Comparison of ENCODE assay signal across 27 mouse cellular contexts in genomic region chr9:70954226-70954625, GRCm38 (mm10). TPM values are rescaled to one million over a fixed set of nuclear protein-coding genes. Genes with fewer than 3 reads are reported as not detected.
DNase-seq lines count a peak whose midpoint lies in the region; ATAC-seq and TF ChIP-seq lines count a peak whose summit lies in the region.
"Had no signal": no experiment of that assay in that cellular context is flagged by ENCODE, and none has a peak within 500 bp of the region (broad histone marks: within the 10 kb centered on the region; RNA-seq: fewer than 3 reads in every experiment).

No protein-coding gene starts in this region.

- H3K4me2 ChIP-seq in hindbrain, postnatal 0 days (ENCODE audit: low read depth, low read length): no peak overlapping the region
- H3K4me2 ChIP-seq in hindbrain, embryonic 14.5 days (replicated peaks): no peak overlapping the region
- H3K4me2 ChIP-seq: embryonic facial prominence, embryonic 13.5 days; forebrain, embryonic 12.5 days; heart, embryonic 11.5 days; heart, embryonic 15.5 days; hindbrain, embryonic 15.5 days had no signal

- H3K36me3 ChIP-seq in hindbrain, postnatal 0 days (ENCODE audit: insufficient read depth, low read length): no peaks in the 10 kb centered on the region
- no peaks in the 10 kb centered on the region for H3K36me3 ChIP-seq in hindbrain, embryonic 14.5 days (replicated peaks; ENCODE audit: control insufficient read depth, insufficient read depth)
- H3K36me3 ChIP-seq: embryonic facial prominence, embryonic 13.5 days; forebrain, embryonic 12.5 days; heart, embryonic 15.5 days; hindbrain, embryonic 10.5 days; hindbrain, embryonic 15.5 days had no signal

- no peak for TF ChIP-seq CTCF in hindbrain, postnatal 0 days (IDR thresholded peaks at IDR 0.05; ENCODE audit: low read depth)

- no peaks in the 10 kb centered on the region for H3K4me1 ChIP-seq in hindbrain, postnatal 0 days (ENCODE audit: insufficient read depth, low read length)
- no peaks in the 10 kb centered on the region for H3K4me1 ChIP-seq in hindbrain, embryonic 14.5 days (replicated peaks; ENCODE audit: control insufficient read depth, insufficient read depth, low read length)
- H3K4me1 ChIP-seq: embryonic facial prominence, embryonic 13.5 days; forebrain, embryonic 12.5 days; heart, embryonic 15.5 days; hindbrain, embryonic 15.5 days had no signal

- no peak overlapping the region for H3K27ac ChIP-seq in hindbrain, postnatal 0 days
- H3K27ac ChIP-seq in hindbrain, embryonic 14.5 days: no peak overlapping the region
- H3K27ac ChIP-seq: embryonic facial prominence, embryonic 13.5 days; forebrain, embryonic 12.5 days; gastrocnemius, adult 2 months; heart, embryonic 15.5 days; hindbrain, embryonic 10.5 days; hindbrain, embryonic 15.5 days had no signal

- H3K27me3 ChIP-seq in hindbrain, postnatal 0 days (ENCODE audit: insufficient read depth, low read length): no peaks in the 10 kb centered on the region
- H3K27me3 ChIP-seq in hindbrain, embryonic 14.5 days (ENCODE audit: control insufficient read depth, insufficient read depth, low read length): no peaks in the 10 kb centered on the region
- H3K27me3 ChIP-seq: embryonic facial prominence, embryonic 13.5 days; forebrain, embryonic 12.5 days; heart, embryonic 15.5 days; hindbrain, embryonic 15.5 days had no signal

- H3K9me3 ChIP-seq in hindbrain, postnatal 0 days (ENCODE audit: low read length): no peaks in the 10 kb centered on the region
- no peaks in the 10 kb centered on the region for H3K9me3 ChIP-seq in hindbrain, embryonic 14.5 days (ENCODE audit: control insufficient read depth, low read length)
- H3K9me3 ChIP-seq: embryonic facial prominence, embryonic 13.5 days; forebrain, embryonic 12.5 days; heart, embryonic 15.5 days; hindbrain, embryonic 10.5 days; hindbrain, embryonic 15.5 days had no signal

- 54% methylated on average over 3 of the region's 3 CpGs for WGBS in hindbrain, postnatal 0 days
- 81% methylated on average over 3 of the region's 3 CpGs for WGBS in hindbrain, embryonic 14.5 days

- DNase-seq in cerebellum, postnatal 14 days: peak; percentile 44
- DNase-seq in cerebellum, adult 9-11 months: no peak
- DNase-seq in hindbrain, postnatal 0 days (ENCODE audit: low spot score): peak; percentile 41
- DNase-seq in hindbrain, embryonic 14.5 days (ENCODE audit: low spot score): no peak
- peak; percentile 15 to 59 for DNase-seq in left cerebral cortex, postnatal 25 days (ENCODE audit: low spot score in 2 of 2)
- no peak for DNase-seq in left cerebral cortex, postnatal 10 days (ENCODE audit: extremely low spot score in 1 of 2, low spot score in 2 of 2)
- DNase-seq in right cerebral cortex, adult 18-20 months: peak; percentile 40
- DNase-seq in right cerebral cortex, postnatal 4 days: no peak
- DNase-seq: adrenal gland, postnatal 14 days; cerebellum, adult 18-20 months; cerebellum, postnatal 36 days; gastrocnemius, adult 2 months; gastrocnemius, postnatal 25 days; heart, postnatal 14 days had no signal

- ATAC-seq in hindbrain, postnatal 0 days: no peak
- ATAC-seq in hindbrain, embryonic 14.5 days (ENCODE audit: low FRiP score): no peak
- ATAC-seq: activated CD4-positive, CD25-positive, alpha-beta regulatory T cell, adult 4 months; forebrain, embryonic 16.5 days; inflammation-experienced regulatory T-cells, adult 6 months had no signal

- no peak overlapping the region for H3K9ac ChIP-seq in hindbrain, postnatal 0 days (replicated peaks; ENCODE audit: low read length)
- H3K9ac ChIP-seq in hindbrain, embryonic 14.5 days: no peak overlapping the region
- H3K9ac ChIP-seq: embryonic facial prominence, embryonic 13.5 days; forebrain, embryonic 12.5 days; heart, embryonic 15.5 days; hindbrain, embryonic 15.5 days had no signal

- no peak overlapping the region for H3K4me3 ChIP-seq in hindbrain, postnatal 0 days (ENCODE audit: low read length)
- no peak overlapping the region for H3K4me3 ChIP-seq in hindbrain, embryonic 14.5 days (replicated peaks; ENCODE audit: low read length)
- H3K4me3 ChIP-seq: embryonic facial prominence, embryonic 13.5 days; forebrain, embryonic 12.5 days; gastrocnemius, adult 2 months; heart, embryonic 15.5 days; hindbrain, embryonic 10.5 days; hindbrain, embryonic 15.5 days had no signal

- intact Hi-C loops in left cerebral cortex, postnatal 25 days (cut with DNase I): no loop called here
- intact Hi-C loops in left cerebral cortex, postnatal 10 days (cut with DNase I): no loop called here

RNA-seq across cellular contexts. Expression of gene Lipc, which starts 2.2 kb away (rescaled TPM):
- total RNA-seq in hindbrain, postnatal 0 days (2014; rRNA removed): not detected in 2 replicates
- 0.10 and 0.19 TPM in 2 replicates for polyA plus RNA-seq in hindbrain, postnatal 0 days (2015; fragmentation: Nextera tagmentation; extraction: Ambion mirVana)
- 0.11 and 0.12 TPM in 2 replicates for polyA plus RNA-seq in hindbrain, embryonic 14.5 days (2014; fragmentation: Nextera tagmentation; extraction: Ambion mirVana)
- total RNA-seq in left cerebral cortex, postnatal 25 days (2021): under 1 TPM in 1 of 2 experiments, not detected in 1; 0.37 TPM
- under 1 TPM; 0.41 to 0.45 TPM for total RNA-seq in left cerebral cortex, postnatal 10 days (2021)
- total RNA-seq: adrenal gland, adult 18-20 months; gastrocnemius, adult 2 months; gastrocnemius, postnatal 25 days; granulocyte monocyte progenitor cell, adult 5-6 weeks; MEL had no signal
- polyA plus RNA-seq: C2C12; forebrain, embryonic 12.5 days; hindbrain, embryonic 10.5 days; hindbrain, embryonic 15.5 days; inflammation-experienced regulatory T-cells, adult 6 months had no signal

Comparison
In these comparisons a context has a peak if more than half of its experiments do, and no peak if none do; other contexts are left out.
1. DNase-seq: peak in cerebellum, postnatal 14 days (2 of 2), hindbrain, postnatal 0 days (single experiment), left cerebral cortex, postnatal 25 days (2 of 2) and right cerebral cortex, adult 18-20 months (single experiment); none in cerebellum, adult 9-11 months (single experiment), hindbrain, embryonic 14.5 days (single experiment), left cerebral cortex, postnatal 10 days (0 of 2) and right cerebral cortex, postnatal 4 days (single experiment).